Mouse (Mus musculus) megakaryocyte, adult 5-6 weeks (primary cell): ENCODE measurements around the gene 1700056E22Rik. TPM values are rescaled to one million over a fixed set of nuclear protein-coding genes. Genes with fewer than 3 reads are reported as not detected.

Source experiments
- ATAC-seq: 2 replicates; pipeline ENCODE4 v1.8.0; 2016; ENCODE audit warnings: mild to moderate bottlenecking, inconsistent platforms; ENCODE audit not compliant: poor library complexity, severe bottlenecking
- total RNA-seq, 2 experiments: library from RNA; stranded (forward) in 1 of 2; stranded (reverse) in 1 of 2; fragments of 153-499, 151-499 nt in 1 of 2; fragments of 221-1000, 200-1000 nt in 1 of 2; gene quantifications; 2 replicates each; pipeline versions ENCODE4 v1.2.3 to v1.2.4; 2015 to 2017

The 1700056E22Rik gene
- total RNA-seq, 2 experiments from 2014 or later: 0.98 to 3.0 TPM

DNA sequence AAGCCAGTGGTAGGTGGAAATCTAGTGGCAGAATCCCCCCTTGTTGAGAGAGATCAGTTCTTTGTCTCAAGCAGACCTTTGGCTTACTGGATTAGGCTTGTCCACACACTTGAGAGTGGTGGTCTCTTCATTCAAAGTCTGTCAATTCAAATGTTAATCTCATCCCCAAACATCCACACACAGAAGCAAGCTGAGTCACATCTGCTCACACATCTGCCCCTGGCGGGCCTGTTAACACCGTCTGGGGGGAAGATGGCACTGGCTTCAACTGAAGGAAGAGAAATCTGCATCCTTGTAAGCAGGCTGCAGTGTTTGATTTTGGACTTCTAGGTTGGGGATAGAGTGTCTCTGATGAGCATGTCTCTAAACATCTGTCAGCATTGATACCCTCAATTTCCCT lies 10.1 kb downstream of the 1700056E22Rik start:
- ATAC-seq: no peak

DNA sequence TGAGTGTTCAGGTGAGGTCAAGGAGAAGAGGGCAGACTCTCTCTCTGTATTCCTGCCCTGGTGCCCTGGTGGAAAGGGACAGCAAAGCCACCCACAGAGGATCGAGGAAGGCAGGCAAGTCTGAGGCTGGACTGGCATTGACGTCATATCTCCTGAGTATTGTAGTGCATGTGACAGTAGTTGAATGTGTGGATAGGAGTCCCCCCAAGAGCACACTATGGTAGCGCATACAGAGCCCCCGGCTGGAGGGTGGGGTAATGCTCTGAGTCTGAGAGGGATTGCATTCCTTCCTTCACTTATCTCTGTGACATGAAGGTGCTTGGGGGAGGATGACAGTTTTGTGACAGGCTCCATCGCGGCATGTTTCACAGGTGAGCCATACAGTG lies 14.4 kb downstream of the 1700056E22Rik start:
- no peak for ATAC-seq

DNA sequence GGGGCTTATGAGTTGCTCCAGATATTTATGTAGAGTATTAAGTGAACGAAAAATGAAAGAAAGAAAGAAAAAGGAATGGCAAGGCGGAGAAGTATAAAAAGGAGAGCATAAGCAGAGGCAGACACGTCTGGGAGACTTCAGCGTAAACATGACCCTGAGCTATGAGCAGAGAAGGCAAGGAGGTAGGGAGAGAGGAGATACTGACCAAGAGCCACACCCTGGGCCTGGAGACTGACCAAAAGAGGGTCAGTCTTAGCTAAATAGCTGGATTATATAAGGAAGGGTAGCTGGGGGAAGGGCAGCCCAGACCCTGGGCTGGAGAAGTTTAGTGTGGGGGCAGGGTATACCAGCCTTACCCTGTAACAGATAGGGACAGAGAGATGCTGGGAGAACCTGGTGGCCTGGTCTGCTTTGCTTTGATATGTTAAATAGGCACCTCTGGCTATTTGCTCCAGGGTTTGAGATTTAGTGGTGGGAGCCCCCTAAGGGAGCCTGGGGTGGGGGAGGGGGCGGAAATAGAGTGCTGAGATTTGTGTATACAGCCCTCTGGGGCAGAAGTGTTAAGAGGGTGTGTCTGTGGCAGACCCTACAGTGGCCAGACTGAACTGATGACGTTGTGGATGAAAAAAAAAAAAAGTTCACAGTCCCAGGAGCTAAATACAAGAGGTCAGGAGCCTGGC lies 14.9 kb downstream of the 1700056E22Rik start:
- no peak for ATAC-seq

DNA sequence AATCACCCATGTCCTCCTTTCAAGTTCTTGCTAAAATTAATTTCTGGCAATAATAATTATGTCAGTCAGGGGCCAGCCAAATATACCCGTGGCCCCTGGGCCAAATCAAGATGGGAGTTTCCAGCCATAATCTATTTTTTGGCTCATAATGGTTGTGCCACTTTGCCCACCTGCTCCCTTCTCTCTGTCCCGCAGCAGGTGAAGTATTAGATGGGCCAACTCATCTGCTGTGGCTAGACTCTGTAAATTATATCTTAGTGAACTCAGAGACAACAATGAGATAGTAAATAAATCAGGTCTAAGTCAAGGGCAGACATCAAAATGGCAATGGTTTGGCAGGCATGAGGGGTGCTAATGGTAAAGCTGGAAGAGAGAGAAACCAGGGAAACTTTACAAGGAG lies 16.5 kb downstream of the 1700056E22Rik start:
- no peak for ATAC-seq

DNA sequence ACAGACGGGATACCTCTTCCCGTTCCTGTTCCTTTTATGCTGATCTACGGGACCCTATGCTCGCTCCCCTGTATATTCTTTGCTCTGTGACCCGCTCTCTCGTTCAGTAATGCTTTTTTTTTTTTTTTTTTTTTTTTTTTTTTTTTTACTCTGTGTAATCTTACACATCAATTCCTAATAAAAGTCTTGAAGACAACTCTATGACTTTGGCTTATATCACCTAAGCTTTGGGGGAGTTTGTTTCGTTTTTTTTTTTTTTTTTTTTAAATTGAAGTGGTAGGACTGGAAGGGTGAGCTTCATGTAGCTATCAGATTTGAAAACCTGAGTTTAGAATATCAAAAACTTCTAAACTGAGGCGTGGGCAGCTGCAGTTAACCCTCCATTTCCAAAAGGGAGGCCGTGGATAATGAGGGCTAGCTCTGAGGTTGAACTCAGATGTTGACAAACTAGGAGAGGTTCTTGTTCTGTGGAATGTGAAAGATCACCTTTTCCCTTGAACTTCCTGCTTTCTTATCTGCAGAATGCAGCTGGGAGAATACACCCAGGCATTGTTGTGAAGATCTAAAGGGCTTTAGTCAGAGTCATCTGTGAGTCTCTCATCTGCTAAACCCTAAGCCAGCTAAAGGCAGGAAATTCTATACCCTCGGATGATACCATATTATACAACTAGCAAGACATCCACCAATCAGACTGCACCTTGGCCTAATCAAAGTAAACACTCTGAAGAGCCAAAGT lies 17.9 kb downstream of the 1700056E22Rik start:
- ATAC-seq: no peak

DNA sequence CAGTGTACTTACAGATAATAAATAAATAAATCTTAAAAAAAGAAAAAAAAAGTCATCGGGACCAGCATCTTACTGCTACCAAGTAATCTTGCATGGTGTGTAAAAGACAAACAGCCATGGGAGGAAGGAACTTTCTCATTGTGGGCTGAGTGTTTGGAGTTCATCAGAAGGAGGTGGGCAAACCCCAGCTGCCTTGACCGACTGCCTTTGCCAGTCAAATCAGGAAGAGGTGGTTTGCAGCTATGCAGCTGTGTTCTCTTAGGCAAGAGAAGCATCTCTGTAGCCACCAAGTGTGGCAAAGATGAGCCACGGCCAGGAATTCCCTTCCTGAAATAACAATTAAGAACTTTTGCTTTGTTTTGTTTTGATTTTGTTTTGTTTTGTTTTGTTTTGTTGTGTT lies 20.0 kb downstream of the 1700056E22Rik start:
- ATAC-seq: peak; percentile 61

DNA sequence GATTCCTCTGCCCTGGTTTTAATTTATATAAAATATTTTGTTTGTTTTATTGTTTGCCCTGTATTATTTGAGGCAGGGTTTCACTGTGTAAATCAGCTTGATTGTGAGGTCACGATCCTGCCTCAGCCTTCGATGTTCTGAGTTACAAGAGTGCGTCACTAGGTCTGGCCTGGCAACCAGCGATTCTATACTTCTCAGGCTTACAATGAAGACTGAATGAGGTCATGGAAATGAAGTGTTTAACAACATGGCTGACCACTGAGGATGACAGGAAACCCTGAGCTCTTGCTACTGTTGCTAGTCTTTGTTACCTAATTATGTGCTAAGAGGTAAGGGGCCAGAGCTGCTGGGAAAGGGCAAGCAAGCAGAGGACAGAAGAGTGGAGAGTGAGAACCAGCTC lies 21.0 kb downstream of the 1700056E22Rik start, which contains the start of gene Dusp10:
Gene Dusp10, plus strand, starts transcription at position 197 of the 400 bp plus-strand sequence.
- peak; percentile 45 for ATAC-seq

DNA sequence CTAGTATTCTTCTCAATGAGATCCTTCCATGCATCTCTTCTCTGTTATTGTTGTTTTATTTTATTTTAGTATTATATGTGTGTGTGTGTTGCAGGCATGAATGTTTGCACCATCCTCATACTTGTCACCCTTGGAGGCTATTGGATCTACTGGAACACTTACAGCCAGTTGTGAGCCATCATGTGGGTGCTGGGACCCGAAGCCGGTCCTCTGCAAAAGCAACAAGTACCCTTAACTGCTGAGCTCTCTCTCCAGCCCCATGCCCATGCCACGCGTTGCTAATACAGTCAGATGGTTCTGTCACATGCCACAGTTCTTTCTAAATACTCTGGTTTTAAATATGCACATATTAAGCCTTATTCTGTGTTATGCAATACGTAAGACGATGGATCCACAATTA lies 22.8 kb downstream of the 1700056E22Rik start:
- no peak for ATAC-seq

DNA sequence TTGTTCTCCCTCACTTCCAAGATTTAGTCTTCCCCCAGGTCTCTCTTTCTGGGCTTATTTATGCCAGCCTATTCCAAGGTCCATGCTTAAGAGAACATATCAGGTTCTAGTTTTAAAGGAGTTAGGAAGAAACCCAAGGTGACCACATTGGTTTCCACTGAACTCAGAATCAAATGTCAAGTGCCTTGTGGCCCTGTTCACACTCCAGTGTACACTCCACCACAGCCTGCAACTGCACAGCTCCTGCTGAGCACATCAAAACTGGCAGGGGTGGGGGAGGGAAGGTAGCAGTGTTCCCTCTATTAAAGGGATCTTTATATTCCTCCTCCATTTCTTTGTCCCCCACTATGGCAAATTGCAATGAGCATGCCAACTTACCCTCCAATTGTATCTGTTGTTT lies 28.0 kb downstream of the 1700056E22Rik start:
- ATAC-seq: no peak; the same call in 1 of the 2 replicates

DNA sequence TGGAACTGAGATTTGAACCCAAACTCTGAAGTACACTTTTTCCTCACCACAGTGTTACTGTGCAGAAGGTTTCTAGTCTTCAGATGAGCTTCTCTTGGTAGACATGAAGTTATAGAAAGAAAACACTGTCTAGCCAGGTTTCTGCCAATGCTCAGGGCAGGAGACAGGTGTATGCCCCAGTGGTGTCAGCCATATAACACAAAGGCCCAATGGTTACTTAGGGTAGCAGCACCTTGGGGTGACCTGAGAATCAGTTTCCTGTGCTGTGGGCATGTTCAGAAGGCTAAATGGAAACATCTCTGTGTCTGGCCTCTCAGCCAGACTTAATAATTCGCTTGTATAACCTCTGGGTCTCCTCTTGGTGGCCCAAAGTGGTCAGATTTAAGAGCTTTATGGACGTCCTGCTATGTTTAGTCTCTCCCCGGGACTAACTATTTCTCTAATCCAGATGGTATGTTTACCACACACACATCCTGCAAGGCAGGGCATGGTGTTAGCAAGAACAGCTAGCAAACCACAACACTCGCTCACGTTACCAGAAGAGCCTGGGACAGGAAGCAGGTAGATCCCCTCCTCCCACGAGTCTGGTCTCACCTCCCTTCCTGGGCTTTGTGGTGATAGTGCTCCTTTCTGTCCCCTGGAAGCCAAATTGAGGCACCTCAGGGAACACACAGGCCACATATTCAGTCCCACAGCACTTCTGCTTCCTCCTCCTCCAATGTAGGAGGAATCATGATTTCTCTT lies 28.6 kb downstream of the 1700056E22Rik start:
- ATAC-seq: peak; percentile 77

DNA sequence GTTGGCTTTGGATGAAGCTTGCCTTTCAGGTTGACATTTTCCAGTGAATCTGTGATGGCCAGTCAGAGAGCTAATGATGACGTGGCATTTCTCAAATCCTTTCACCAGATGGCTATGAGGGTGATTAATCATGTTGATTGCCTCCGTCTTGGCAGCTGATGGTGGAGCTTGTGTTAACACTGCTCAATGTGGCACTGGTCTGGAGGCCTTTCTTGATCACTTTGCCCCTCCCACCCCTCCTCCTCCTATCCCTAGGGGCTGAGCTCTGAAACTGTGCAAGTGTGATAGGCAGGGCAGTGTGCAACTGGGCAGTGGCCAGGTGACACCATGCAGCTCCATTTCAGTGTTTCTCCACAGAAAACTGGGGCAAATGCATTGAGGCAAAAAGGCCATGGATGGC lies 29.8 kb downstream of the 1700056E22Rik start:
- no peak for ATAC-seq

DNA sequence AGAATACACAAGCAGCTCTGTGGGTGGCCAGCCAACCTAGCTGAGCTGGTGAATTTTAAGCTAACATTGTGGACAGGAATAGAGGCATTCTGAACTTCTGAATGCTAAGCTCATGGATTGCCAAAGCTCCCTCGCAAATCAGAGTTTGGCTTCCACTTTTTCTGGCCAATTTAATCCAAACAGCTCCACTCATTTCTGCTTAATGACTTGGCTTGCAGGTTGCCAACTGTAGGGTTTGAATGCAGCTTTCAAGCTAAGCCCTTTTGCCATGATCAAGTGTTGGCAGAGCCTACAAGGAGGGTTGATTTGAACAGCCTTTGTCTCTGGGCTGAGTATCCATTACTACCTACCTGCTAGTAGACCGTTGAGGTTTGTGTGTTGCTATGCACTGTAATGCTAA lies 31.6 kb downstream of the 1700056E22Rik start:
- no peak for ATAC-seq

DNA sequence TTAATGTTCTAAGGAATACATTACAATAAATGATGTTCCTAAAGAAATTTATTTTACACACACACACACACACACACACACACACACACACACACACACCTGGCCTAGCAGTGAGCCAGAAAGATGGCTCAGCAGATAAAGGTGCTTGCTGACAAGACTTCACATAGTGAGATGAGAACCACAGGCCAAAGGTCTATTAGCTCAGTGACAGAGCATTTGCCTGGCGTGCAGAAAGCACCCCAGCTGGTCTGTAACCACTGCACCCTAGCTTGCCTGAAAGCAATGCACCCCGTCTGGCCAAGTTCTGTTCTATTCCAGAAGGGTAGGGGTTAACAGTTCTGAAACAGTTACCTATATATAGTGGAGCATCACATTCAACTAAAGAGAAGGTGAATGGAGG lies 36.9 kb downstream of the 1700056E22Rik start:
- no peak for ATAC-seq

DNA sequence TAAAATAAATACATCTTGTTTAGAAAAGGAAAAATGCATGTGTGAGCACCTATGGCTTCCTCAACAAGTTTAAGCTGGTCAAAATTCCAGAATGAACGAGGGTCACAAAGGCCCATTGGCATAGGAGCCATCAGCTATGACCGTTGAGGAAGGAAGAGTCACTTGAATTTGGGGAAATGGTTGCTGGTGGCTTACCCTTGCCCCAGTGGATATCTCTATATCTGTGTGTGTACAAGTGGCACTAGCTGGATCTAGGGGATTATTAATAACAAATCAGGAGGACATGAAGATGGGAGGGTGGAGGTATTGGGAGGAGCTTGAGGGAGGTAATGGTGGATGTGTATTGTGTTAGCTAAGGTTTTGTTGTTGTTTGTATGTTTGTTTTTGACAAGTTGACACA lies 42.2 kb downstream of the 1700056E22Rik start:
- ATAC-seq: no peak

DNA sequence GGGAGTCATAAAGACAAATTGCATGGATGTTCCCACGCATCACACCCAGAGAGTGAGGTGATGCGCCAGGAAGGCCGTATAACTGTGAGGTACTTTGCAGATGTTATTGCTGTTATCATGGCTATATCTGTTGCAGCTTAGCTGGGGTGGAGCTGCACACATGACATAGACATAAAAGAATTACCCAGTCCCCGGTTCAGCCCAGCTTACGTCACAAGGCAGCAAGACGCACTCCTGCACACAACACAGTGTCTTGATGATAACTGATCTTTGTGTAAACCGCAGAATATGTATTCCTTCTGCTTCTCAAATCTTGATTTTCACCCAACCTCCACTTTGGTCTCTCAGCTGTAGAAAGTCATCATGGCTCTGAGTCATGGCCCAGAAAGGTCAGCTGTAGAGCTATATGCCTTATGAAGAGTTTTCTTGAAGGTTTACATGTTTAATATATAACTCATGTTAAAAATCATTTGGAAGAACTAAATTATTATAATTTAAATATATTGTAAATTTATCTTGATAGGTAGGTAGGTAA lies 46.3 kb downstream of the 1700056E22Rik start:
- no peak for ATAC-seq

Other genes with a start within 250 kb of the 1700056E22Rik start
- gene Dusp10, start 21.0 kb downstream of the 1700056E22Rik start, total RNA-seq (2015): 5.3 and 7.5 TPM in 2 replicates
- gene Dusp10, start 21.0 kb downstream of the 1700056E22Rik start, total RNA-seq (2017): 4.3 and 7.4 TPM in 2 replicates